In the genomic region with DNA sequence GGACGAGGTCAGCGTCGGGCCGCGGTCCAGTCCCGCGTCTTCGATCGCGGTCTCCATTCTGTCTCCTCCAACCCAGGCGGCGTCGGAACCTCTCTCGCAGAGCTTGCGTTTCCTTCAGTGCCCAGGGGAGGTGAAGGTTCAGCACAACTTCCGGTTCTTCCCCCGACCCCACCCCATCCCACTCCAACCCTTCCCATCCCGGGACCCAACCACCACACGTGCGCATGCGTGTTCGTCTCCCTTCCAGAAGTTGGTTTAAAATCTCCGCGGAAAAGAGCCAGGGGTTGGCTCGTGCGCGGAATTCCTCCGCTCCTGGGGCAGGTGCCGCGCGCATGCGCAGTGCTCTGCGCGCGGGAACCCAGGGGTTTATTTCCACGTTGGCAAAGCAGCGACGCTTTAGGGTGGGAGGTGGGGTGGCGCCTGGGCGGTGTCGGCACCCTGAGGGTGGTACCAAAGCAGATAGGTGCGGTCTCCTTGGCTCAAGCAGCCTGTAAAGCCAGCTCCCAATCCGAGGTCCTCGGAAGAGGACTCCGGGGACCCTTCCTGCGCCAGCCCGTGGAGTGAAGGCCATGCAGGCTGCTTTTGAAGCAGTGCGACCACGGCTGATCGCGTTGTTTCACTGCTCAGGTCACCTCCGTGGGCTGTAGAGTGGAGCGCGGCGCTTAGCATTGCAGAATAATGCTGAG, we compare ENCODE assay signal across 8 mouse cellular contexts. TPM values are rescaled to one million over a fixed set of nuclear protein-coding genes. Genes with fewer than 3 reads are reported as not detected.
DNase-seq lines count a peak whose midpoint lies in the region; ATAC-seq lines count a peak whose summit lies in the region.

A gene (minus strand): TSS at position 145 of the 686 bp plus-strand sequence.

- WGBS in hindbrain, embryonic 14.5 days: under 1% methylated on average over 55 of the region's 55 CpGs

- peak; percentile 84 for DNase-seq in T-cell, adult 2 months (ENCODE audit: low spot score)
- DNase-seq in cerebellum, postnatal 25 days: peak; percentile 95 to 97
- DNase-seq in frontal cortex, postnatal 25 days (ENCODE audit: low spot score in 2 of 2): peak; percentile 75 to 85
- DNase-seq in hindbrain, embryonic 14.5 days (ENCODE audit: low spot score): peak; percentile 99
- DNase-seq in layer of hippocampus, postnatal 36 days: peak; percentile 91 to 92
- DNase-seq in lung, postnatal 36 days: peak; percentile 96
- peak; percentile 96 for DNase-seq in right cerebral cortex, adult 18-20 months
- peak; percentile 76 for DNase-seq in urinary bladder, postnatal 10 days (ENCODE audit: low spot score)

- no peaks in the 10 kb centered on the region for H3K27me3 ChIP-seq in hindbrain, embryonic 14.5 days (ENCODE audit: control insufficient read depth, insufficient read depth, low read length)

- H3K4me3 ChIP-seq in hindbrain, embryonic 14.5 days (replicated peaks; ENCODE audit: low read length): peak within 1 kb of the TSS; percentile 81

- peak within 1 kb of the TSS; percentile 90 for H3K4me2 ChIP-seq in hindbrain, embryonic 14.5 days (replicated peaks)

- H3K9ac ChIP-seq in hindbrain, embryonic 14.5 days: peak within 1 kb of the TSS; percentile 86

- ATAC-seq in hindbrain, embryonic 14.5 days (ENCODE audit: low FRiP score): peak; percentile 97

- peaks cover 23% of the 10 kb centered on the region for H3K36me3 ChIP-seq in hindbrain, embryonic 14.5 days (replicated peaks; ENCODE audit: control insufficient read depth, insufficient read depth)

- H3K27ac ChIP-seq in hindbrain, embryonic 14.5 days: peak within 1 kb of the TSS; percentile 91

- peaks cover 15% of the 10 kb centered on the region for H3K4me1 ChIP-seq in hindbrain, embryonic 14.5 days (replicated peaks; ENCODE audit: control insufficient read depth, insufficient read depth, low read length)

- no peaks in the 10 kb centered on the region for H3K9me3 ChIP-seq in hindbrain, embryonic 14.5 days (ENCODE audit: control insufficient read depth, low read length)

RNA-seq across cellular contexts. Expression of the gene that starts here (rescaled TPM):
- 30.0 and 30.6 TPM in 2 replicates for polyA plus RNA-seq in hindbrain, embryonic 14.5 days (2014; fragmentation: Nextera tagmentation; extraction: Ambion mirVana)
- total RNA-seq in layer of hippocampus, postnatal 36 days (2021): 10 to 100 TPM; 24.0 to 29.3 TPM

Comparison
In these comparisons a context has a peak if more than half of its experiments do, and no peak if none do; other contexts are left out.
1. Peak in every context shown above with its lines: DNase-seq, ATAC-seq, H3K4me3 ChIP-seq and H3K27ac ChIP-seq.